Mouse (Mus musculus): Measurements from ENCODE around the gene Glis3.

Gene Glis3

DNA sequence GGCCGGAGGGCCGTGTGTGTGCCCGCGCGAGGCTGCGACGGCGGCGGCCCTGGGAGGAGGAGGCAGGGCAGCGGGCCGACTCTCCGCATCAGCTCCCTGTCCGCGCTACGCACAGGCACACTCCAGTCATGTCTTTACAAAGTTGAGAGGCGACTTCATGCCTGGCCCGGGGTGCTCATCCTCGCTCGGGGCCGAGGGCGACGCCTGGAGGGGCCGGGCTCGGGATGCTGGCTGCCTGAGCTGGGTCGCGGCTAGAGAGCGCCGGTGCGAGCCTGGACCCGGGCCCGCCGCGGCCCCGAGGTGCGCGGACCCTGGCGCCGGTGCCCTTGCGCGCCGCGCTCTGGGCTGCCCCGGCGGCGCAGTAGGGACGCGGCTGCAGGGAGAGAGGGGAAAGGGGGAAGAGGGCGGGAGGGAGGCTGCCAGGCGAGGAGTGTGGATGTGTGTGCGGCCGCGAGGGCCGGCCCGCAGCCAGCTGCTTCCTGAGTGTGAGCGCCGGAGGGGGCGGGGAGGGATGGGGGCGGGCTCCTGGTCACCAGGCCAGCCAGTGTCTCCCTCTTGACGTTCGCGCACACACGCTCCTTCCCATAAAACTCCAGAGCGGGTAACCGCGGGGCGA lies at the start of gene Glis3:
Glis3 (minus strand) TSS at position 302 of the 616 bp plus-strand sequence.
- DNase-seq, result peak; percentile 64 to 75

DNA sequence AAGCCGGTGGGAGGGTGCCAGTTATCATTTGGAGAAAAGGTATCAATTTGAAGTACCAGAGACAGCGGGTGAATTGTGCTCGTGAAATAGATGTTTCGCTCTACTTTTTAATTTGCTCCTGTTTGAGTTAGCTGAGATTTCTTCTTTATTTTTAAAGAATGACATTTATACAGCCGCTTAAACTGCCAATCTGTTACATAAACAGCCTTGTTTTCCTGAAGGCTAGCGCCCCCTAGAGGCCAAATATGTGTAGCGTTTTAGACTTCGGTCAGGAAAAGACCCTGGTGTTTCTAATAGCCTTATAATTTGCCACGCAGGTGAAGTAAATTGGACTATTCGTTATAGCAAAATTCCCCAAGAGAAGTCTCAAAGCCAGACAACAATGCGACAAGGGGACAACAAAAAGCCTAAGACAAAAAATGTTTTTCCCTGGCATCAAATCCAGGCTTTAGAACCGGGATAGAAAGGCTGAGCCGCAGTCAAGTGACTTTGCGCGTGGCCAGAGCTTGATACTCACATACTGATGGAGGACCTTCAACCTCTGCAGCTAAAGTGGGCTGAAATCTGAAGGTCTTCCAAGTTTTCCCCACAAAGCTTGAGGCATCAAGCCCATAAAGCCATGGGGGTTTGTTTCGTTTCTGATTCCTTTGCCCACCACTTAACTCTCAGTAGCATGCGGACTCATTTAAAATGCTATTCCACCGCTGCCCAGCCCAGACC lies 46.4 kb upstream of the Glis3 start:
- peak; percentile 28 to 60 for DNase-seq

DNA sequence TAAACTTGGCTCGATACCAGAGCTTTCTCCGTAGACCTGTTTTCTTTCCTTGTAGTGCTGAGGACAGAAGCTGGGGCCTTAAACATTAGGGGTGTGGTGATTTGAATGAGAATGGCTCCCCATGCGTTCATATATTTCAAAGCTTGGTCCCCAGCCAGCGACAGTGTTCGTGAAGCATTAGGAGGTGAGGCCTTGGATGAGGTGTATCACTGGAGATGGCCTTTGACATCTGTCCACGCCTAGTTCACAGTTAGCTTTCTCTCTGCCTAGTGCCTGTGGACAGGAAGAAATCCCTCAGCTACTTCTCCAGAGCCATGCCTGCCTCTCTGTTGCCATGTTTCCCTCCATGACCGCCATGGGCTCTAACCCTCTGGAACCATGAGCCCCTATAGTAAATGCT lies 44.8 kb upstream of the Glis3 start:
- DNase-seq, result no peak

DNA sequence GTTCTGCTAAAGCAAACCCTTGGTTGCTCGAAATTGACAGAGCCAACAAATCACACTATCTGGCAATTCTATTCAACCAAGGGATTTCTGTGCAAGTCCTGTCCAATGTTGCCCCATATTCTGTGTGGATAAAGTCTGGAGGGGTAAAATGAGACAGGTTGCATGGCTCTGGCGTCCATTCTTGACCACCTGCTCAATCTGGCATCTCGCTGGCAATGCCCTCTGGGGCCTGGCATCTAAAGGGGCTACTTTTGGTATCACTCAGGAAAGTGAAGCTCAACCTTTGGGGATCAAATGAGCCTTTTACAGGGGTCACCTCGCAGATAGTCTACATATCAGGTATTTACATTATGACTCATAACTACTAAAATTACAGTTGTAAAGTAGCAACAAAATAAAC lies 42.7 kb upstream of the Glis3 start:
- no peak for DNase-seq

DNA sequence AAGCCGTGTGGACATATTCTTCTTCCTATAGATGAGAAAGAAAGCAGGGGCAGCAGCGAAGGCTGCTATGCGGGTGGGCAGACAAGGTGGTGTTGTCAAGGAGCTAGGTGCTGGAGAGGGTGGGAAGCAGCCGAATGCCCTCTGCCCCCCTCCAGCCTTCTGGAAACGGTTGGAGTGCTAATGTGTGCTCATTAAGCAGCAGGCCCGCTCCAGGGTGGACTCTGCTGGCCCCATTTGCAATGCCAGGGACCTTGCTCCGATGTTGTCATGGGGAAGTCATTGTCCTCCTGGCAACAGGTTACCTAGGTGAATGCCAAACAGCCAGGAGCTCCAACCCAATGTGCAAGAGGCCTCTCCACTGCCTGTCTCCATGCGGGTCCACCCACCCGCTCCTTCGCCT lies 42.0 kb upstream of the Glis3 start:
- DNase-seq, result no peak

DNA sequence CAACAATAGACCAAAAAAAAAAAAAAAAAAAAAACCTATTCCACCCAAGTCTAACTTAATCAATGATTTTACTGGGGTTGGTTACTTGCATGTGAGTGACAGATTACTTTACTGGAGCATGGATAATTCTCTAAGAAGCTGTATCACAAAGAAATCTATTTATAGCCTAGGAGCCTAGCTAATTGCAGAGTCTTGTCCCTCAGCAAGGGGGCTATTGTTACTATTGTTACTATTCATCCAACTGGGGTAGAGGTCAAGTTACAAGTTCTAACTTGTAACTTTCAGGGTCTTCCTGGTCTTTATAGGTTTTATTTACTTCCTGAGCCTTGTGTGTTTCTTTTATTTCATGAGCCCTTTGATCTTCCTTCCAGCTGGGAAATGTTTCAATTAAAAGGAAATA lies 40.1 kb upstream of the Glis3 start:
- no peak for DNase-seq

DNA sequence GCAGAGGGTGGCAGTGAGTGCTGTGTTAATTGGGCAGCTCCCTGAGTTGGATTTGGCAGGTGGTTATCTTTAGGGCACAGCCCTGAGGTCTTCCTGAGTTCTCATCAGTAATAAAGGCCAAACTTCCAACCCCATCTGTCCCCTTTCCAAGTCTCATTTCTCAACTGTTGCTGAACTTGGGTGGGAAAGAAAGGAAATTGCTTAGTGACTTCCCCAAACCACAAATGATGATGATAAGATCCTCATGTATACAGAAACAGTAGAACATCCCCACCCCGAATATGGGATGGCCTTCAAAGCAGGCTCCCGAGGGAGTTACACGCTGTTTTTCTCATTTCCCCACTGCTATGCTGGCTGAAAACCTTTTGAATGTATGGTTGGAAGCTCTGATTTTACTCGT lies 34.8 kb upstream of the Glis3 start:
- peak in 1 of 2 experiments; percentile 23 for DNase-seq

DNA sequence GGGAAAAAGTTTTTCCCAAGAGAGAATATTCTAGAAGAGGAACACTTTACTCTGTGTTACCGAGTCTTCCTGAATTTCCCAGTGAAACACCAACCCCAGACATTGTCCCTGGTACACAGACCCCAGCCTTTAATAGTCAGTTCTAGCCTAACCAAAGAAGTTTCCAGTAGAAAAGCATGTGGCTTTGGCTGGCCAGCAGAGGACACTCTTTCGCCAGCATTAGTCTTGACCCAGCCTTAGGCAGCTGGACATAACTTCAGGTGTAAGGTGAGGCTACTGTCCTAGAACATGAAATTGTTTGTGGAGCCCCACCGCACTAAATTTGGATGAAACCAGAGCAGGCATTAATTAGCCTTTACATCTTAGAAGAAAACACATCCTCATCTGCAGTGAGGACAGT lies 17.8 kb upstream of the Glis3 start:
- DNase-seq, result no peak

DNA sequence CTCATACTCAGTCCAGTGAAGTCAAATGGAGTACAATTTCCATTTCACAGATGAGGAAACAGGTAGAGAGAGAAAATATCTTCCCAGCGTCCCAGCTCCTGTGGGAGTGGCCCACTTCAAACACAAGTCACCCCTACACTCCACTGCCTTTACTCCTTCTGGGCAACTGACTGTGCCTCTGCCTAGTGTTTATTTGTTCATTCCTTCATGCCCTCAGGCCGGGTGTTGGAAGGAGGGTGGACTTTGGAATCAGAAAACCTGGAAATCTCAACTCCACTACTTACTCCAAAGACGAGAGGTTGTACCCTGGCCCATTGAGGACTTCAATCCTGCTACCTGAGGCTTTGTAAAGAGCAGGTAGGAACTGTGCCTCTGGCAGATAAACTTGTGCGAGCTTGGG lies 6.5 kb upstream of the Glis3 start:
- DNase-seq, result no peak

DNA sequence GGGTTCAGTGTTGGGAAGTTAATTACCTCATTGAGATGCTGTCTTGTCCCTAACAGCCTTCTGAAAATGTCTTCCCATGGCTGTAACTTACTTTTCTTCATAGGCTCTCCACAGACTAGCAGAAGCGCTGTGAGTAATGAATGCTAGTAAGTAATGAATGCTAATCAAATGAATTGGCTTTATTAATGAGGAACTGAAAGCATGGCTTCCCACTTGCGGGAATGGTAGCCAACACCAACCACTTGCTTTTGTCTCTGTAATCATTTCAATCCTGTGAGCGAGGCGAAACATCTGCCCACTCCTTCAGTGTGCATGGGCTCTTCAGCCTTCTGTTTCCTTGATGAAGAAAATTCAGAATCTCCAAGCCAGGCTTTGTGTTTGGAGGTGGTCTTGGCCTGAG lies 5.6 kb upstream of the Glis3 start:
- no peak for DNase-seq

DNA sequence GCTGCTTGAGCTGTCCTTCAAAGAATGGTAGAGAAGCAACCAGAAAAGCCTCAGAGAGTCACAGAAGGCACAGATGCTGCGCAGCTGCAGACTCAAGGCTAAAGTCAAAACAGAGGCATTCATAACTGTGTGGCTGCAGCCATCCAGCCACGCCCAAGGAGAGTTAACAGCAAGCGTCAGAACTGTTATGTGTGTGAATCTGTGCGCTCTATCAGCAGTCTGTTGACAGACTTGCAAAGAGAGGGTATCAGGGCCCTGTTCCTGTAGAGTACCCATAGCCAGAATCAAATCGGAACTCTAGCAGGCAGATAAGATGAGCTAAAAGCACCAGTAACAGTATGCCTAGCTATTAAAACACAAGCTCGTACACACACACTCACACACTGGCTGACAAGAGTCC lies 4.5 kb upstream of the Glis3 start:
- DNase-seq, result no peak

DNA sequence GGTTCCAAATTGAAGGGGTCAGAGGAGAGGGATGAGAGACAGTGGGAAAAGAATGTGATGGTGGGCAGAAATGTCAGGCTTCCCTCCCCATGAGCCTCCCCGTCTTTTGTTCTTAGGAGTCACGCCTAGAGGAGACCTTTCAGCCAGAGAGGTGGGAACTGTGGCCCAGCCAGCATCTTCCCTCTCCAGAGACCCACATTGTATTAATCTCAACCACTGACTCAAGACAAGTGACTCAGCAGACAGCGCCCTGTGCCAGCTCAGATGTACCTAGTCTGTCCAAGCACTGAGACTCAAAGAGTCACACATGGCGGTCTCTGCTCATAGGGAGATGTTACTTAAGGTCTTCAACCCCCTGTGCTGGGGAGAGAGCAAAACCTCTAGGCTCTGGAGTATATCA lies 3.5 kb upstream of the Glis3 start:
- DNase-seq, result no peak

DNA sequence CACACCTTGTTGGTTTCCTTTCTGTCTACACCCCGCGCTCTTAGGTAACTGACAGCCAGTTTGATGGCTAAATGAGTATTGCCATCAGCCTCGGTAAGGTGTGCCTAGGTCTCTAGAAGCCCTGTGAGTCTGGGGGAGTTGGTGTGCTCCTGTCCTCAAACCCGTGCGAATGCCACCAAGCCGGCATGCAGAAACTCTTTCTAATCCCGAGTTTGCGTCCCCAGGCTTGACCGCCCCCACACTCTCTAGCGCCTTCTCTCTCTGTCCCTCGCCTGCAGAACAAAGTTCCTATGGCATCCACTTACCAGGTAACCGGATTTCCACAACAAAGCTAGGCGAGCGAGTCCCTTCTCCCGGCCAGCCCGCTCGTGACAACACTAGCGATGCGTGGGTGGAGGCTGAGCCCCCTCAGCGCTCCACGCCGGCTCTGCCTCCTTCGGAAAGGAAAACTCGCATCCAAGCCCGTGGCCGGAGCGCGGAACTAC lies 544 bp downstream of the Glis3 start:
- peak; percentile 27 to 33 for DNase-seq

DNA sequence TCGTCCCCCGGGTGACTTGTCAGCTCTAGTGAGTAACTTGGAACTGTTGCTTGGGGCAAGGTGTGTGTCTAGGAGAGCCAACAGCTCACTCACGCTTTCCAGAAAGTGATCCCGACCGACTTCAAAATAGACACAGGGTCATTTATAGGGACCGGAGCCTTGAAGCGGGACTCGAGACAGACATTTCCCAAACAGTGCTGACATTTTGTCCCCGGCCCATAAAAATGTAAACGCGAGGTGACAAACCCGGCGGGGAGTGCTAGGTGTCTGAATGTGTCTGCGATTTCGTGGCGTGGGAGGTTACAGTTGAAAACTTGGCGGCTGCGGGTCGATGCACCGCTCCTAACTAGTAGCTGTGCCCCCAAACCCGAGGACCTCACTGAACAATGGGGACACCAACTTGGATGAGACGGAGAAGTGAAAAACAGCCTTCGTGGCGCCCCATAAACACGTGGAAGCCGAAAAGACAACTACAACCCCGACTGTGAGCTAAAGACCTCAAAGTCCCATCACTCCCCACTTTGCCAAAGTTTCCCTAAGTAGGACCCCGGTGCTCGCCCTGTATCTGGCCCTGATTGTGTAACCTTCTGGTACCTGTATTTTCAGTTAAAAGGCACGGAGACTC lies 1.1 kb downstream of the Glis3 start:
- peak; percentile 10 to 11 for DNase-seq

DNA sequence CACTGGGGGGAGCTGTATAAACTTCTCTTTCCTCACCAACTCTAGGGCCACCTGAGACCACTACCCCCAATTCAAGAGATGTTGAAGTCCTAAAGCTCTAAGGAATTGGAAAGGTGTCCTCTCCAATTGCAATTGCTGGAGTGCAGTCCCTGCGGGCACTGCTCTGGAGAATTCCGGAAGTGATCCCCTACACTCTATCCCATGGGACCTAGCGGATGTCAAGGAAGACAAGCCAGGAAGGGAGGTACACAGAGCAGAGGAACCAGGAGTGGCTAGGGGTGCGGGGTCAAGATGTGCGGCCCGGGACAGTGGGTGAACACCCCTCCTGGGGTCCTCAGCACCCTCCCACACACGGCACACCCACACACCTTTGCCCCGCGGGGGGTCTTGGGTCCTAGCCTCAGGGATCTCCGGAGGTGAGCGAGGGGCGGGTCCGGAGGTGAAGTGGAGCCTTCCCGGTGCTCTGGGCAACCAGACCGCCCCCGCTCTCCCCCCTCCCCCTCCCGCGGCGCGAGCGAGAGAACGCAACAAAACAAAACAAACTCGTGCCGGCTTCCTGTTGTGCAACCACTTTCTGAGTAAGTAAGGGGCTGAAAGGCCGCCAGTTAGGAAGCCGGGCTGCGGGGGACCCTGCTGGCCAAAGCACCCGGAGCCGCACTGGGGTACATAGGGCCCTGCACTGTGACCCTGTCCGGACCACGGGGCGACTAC lies 2.0 kb downstream of the Glis3 start:
- DNase-seq, result peak; percentile 65 to 79

DNA sequence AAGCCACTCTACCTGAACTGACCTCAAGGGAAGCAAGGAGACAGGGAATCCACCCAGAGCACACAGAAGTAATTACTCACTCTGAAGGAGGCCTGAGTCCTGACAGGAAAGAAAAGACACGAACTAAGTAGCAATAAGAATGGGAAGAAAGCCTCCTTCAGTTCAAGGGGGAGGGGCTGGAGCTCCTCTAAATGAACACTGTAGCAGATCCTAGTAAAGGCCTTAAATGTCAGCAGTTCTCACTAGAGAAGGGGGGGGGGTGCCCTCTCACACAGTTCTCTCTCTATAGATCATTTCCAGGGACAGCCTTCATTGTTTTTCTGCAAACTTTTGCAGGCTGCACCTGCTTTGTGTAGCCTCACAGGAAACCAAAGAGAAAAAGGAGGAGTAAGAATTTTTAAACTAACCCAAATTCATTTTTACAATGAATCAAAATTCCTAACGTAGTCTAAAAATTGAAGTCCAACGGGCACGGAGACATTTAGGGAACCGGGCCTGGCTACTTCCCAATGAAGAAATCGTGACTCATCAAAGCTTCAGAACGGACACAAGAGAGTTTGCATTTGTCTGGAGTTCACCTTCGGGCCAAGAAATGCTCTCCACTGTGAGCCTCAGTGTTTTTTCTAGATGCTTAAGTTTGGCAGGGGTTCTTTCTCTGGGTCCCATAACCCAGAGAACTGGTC lies 2.7 kb downstream of the Glis3 start:
- peak; percentile 26 to 47 for DNase-seq

DNA sequence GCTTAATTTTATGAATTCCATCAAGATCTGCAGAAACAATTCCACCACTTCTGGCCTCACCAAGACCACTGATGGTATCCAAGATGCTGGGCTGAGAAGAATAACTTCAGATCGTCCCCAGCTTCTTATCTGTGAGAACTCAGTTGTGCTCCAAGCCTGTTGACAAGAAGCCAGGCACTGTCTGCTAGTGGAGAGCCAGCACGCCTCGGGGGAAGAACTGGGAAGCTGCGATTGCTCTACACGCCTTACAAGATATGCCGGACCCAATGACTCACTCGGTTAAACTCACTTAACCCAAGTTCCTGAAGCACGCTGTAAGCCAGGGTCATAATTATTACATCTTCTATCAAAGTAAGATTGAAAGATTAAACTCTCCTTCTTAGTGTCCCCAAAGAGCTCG lies 16.1 kb downstream of the Glis3 start:
- no peak for DNase-seq

DNA sequence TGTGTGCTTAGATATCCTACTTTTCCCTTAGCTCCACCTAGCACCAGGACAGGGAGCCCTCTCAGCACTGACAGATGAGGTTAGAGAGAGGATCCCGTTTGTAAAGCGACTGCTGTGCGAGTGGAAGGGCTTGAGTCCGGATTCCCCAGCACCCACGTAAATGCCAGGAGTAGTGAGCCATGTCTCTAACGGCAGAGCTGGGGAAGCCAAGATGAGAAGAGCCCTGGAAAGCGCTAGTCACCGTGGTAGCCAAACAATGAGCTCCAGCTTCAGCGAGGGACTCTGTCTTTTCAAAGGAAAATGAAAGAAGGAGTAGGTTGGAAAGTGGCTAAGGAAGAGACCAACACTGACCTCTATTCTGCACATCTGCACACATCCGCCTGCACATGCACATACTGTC lies 16.7 kb downstream of the Glis3 start:
- no peak for DNase-seq

DNA sequence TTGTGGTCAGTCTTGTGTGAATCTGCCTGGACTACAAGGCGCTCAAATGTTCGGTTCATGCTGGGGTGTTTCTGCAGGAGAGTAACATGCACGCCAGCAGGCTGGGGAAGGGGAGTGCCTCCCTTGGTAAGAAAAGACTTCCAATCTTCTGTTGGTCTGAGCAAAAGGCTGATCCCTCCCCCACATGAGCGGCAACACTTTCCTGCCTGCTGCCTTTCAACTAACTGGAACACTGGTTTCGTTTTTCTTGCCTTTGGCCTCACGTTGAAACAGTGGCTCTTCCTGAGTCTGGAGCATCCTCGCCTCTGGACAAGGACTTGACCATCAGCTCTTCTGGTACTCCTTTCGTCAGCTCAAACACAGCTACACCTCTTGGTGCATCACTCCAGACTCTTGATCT lies 17.4 kb downstream of the Glis3 start:
- DNase-seq, result no peak

DNA sequence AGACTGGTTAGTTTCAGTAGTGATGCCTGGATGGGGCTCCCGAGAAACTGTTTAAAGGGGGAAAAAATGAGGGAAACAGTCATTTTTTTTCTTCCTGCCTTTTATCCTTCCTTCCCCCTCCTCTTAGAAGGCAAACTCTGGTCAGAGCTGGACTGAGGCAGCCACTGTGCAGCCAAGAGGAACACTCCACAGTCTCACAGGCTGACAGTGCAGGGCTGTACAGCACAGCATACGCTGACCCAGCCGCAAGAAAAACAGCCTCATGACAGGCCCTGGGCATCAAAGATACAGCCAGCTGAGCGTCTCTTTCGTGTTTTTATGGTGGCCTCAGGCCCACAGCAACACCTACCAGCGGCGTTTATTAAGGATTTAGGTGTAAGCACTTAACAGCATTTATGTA lies 19.0 kb downstream of the Glis3 start:
- no peak for DNase-seq

DNA sequence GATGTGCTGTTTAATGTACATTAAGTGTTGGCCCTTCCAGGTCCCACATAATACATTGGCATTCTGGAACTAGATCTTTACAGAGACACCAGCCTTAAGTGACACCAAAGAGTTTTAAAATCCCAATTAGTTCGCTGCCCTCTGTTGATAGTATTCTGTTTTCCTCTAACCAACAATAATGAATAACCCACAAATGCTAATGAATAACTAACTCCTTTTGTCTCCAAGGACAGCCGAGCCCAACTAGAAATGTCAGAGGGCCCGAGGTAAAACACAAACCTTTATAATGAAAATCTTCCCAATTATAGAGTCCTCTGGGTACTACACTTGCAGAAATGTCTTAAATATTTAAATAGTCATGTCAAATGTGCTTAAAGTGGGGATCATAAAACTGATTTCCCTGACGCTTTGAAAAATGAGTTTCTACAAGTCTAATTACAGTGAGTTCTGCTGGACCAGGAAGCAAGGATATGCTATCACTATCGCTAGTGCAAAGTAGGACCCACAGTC lies 22.1 kb downstream of the Glis3 start:
- no peak for DNase-seq

DNA sequence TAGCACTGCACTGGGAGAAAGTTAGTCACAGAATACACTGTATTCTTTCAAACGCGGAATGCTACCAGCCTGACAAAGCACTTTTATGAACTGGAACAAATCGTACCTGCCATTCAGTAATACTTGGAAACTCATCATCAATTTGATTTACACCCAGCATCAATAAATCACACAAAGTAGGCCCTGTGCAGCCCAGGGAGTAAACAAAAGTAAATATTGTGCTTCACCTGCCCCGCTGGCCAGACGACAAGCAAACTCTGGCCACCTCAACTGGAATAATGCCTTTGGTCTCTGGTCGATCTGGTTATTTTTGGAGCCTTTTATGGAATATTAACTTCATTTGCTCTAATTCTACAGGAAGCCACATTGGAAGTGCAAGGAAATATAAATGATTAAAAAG lies 23.0 kb downstream of the Glis3 start:
- no peak for DNase-seq

DNA sequence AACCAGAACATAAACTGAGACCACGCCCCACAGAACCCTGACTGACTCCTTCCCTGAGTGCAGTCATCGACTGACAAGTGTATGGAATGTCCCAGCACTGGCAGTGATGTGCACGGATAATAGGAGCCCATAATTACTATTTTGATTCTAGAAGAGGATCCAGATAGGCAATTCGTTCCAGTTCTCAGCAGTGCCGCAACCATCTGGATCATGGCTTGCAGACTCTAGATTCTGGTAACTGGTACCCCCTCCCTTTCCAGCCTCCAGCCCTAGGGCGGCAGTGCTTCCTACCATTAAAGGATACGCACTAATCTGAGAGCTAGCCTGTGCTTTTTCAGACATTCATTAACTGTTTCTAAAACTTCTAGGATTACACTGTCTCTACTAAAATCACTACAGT lies 24.7 kb downstream of the Glis3 start:
- no peak for DNase-seq
